25 mouse cellular contexts compared by ENCODE assay signal in genomic region chr14:118730631-118731030, GRCm38 (mm10). TPM values are rescaled to one million over a fixed set of nuclear protein-coding genes. Genes with fewer than 3 reads are reported as not detected.
A peak's percentile ranks its signal among the peaks of the same experiment; 100 is the strongest.
DNase-seq lines count a peak whose midpoint lies in the region; ATAC-seq lines count a peak whose summit lies in the region.
"Had no signal": no experiment of that assay in that cellular context is flagged by ENCODE, and none has a peak within 500 bp of the region (broad histone marks: within the 10 kb centered on the region; RNA-seq: fewer than 3 reads in every experiment).

No protein-coding gene starts in this region.

- H3K4me2 ChIP-seq in intestine, embryonic 16.5 days (ENCODE audit: low read depth, low read length), result no peak overlapping the region
- H3K4me2 ChIP-seq: embryonic facial prominence, embryonic 12.5 days; forebrain, embryonic 12.5 days had no signal

- no peak overlapping the region for H3K9ac ChIP-seq in intestine, embryonic 16.5 days (ENCODE audit: low read depth, low read length)
- H3K9ac ChIP-seq: embryonic facial prominence, embryonic 12.5 days; forebrain, embryonic 12.5 days had no signal

- H3K36me3 ChIP-seq in megakaryocyte, embryonic 14.5 days (replicated peaks; ENCODE audit: low read length), result no peaks in the 10 kb centered on the region
- no peaks in the 10 kb centered on the region for H3K36me3 ChIP-seq in intestine, embryonic 16.5 days (ENCODE audit: control insufficient read depth, insufficient read depth, low read length)
- H3K36me3 ChIP-seq: embryonic facial prominence, embryonic 10.5 days; embryonic facial prominence, embryonic 12.5 days; forebrain, embryonic 10.5 days; forebrain, embryonic 12.5 days had no signal

- intact Hi-C loops in heart, postnatal 36 days (cut with DNase I), result no loop called here

- 80% methylated on average over 5 of the region's 5 CpGs for WGBS in intestine, embryonic 16.5 days

- H3K4me1 ChIP-seq in megakaryocyte, embryonic 14.5 days, result peaks cover 23% of the 10 kb centered on the region
- H3K4me1 ChIP-seq in intestine, embryonic 16.5 days (ENCODE audit: control insufficient read depth, insufficient read depth, low read length), result no peaks in the 10 kb centered on the region
- H3K4me1 ChIP-seq: embryonic facial prominence, embryonic 12.5 days had no signal

- H3K27me3 ChIP-seq in megakaryocyte, embryonic 14.5 days (replicated peaks), result peaks cover 64% of the 10 kb centered on the region
- no peaks in the 10 kb centered on the region for H3K27me3 ChIP-seq in intestine, embryonic 16.5 days (replicated peaks; ENCODE audit: control insufficient read depth, insufficient read depth, low read length)
- H3K27me3 ChIP-seq: embryonic facial prominence, embryonic 12.5 days; forebrain, embryonic 12.5 days; Patski had no signal

- ATAC-seq in megakaryocyte, adult 5-6 weeks (ENCODE audit: poor library complexity, severe bottlenecking), result no peak
- peak; percentile 89 for ATAC-seq in common myeloid progenitor, adult 5-6 weeks (replicated peaks; ENCODE audit: low read depth, poor library complexity, severe bottlenecking)
- peak; percentile 41 for ATAC-seq in megakaryocyte-erythroid progenitor cell, adult 5-6 weeks (replicated peaks; ENCODE audit: low FRiP score, low TSS enrichment, poor library complexity, severe bottlenecking)
- ATAC-seq in intestine, embryonic 16.5 days, result no peak
- ATAC-seq in erythroblast, adult 5-6 weeks (replicated peaks; ENCODE audit: low FRiP score, poor library complexity, severe bottlenecking), result no peak
- ATAC-seq: activated CD4-positive, CD25-positive, alpha-beta regulatory T cell, adult 4 months; forebrain, embryonic 14.5 days; forebrain, embryonic 16.5 days; Patski had no signal

- H3K9me3 ChIP-seq in megakaryocyte, embryonic 14.5 days, result no peaks in the 10 kb centered on the region
- H3K9me3 ChIP-seq in intestine, embryonic 16.5 days (ENCODE audit: control insufficient read depth, low read length), result no peaks in the 10 kb centered on the region
- H3K9me3 ChIP-seq: embryonic facial prominence, embryonic 10.5 days; embryonic facial prominence, embryonic 12.5 days; forebrain, embryonic 10.5 days; forebrain, embryonic 12.5 days had no signal

- no peak overlapping the region for H3K27ac ChIP-seq in intestine, embryonic 16.5 days (ENCODE audit: low read length)
- H3K27ac ChIP-seq: embryonic facial prominence, embryonic 10.5 days; embryonic facial prominence, embryonic 12.5 days; forebrain, embryonic 10.5 days; forebrain, embryonic 12.5 days had no signal

- DNase-seq in heart, adult 11 months, result peak; percentile 35
- no peak for DNase-seq in heart, postnatal 36 days
- DNase-seq: adrenal gland, adult 8-10 months; adrenal gland, postnatal 36 days; cerebellum, adult 18-20 months; cerebellum, adult 8-10 months; cerebellum, adult 9-11 months; cerebellum, postnatal 14 days; cerebellum, postnatal 36 days had no signal

- H3K4me3 ChIP-seq in megakaryocyte, embryonic 14.5 days (replicated peaks), result peak overlapping the region; percentile 23
- H3K4me3 ChIP-seq in intestine, embryonic 16.5 days (ENCODE audit: low read length), result no peak overlapping the region
- H3K4me3 ChIP-seq: embryonic facial prominence, embryonic 10.5 days; embryonic facial prominence, embryonic 12.5 days; erythroblast, embryonic 14.5 days; forebrain, embryonic 10.5 days; forebrain, embryonic 12.5 days had no signal

RNA-seq across cellular contexts. Expression of gene Abcc4, which starts 24.6 kb away (rescaled TPM):
- 1 to 10 TPM; 9.0 to 9.1 TPM for total RNA-seq in heart, postnatal 36 days (2021)
- 1.7 and 1.8 TPM in 2 replicates for polyA plus RNA-seq in megakaryocyte, embryonic 14.5 days (2012; ENCODE audit: insufficient read depth, low replicate concordance)
- total RNA-seq in megakaryocyte, adult 5-6 weeks (2015), result 29.8 and 32.4 TPM in 2 replicates
- 24.6 and 28.5 TPM in 2 replicates for total RNA-seq in megakaryocyte, adult 5-6 weeks (2017)
- total RNA-seq in common myeloid progenitor, adult 5-6 weeks (2017), result 15.0 and 17.6 TPM in 2 replicates
- 20.5 and 25.4 TPM in 2 replicates for total RNA-seq in megakaryocyte-erythroid progenitor cell, adult 5-6 weeks (2014; fragmentation: Nextera tagmentation)
- 12.2 and 15.6 TPM in 2 replicates for total RNA-seq in megakaryocyte-erythroid progenitor cell, adult 5-6 weeks (2017)
- polyA plus RNA-seq in intestine, embryonic 16.5 days (2015; fragmentation: Nextera tagmentation; extraction: Ambion mirVana), result 1.8 and 2.0 TPM in 2 replicates
- 12.5 and 14.0 TPM in 2 replicates for total RNA-seq in erythroblast, adult 5-6 weeks (2015; ENCODE audit: low replicate concordance)
- total RNA-seq in erythroblast, adult 5-6 weeks (2017; ENCODE audit: low replicate concordance), result 10.1 and 12.8 TPM in 2 replicates

RNA-seq across cellular contexts. Expression of gene Cldn10, which starts 57.1 kb away (rescaled TPM):
- total RNA-seq in heart, postnatal 36 days (2021), result under 1 TPM; 0.35 to 0.56 TPM
- polyA plus RNA-seq in megakaryocyte, embryonic 14.5 days (2012; ENCODE audit: insufficient read depth, low replicate concordance), result not detected in 2 replicates
- total RNA-seq in megakaryocyte, adult 5-6 weeks (2015), result not detected in 2 replicates
- 0.29 TPM in 1 of 2 replicates, not detected in the other for total RNA-seq in megakaryocyte, adult 5-6 weeks (2017)
- 0.05 TPM in 1 of 2 replicates, not detected in the other for total RNA-seq in common myeloid progenitor, adult 5-6 weeks (2017)
- 1.1 and 1.6 TPM in 2 replicates for total RNA-seq in megakaryocyte-erythroid progenitor cell, adult 5-6 weeks (2014; fragmentation: Nextera tagmentation)
- total RNA-seq in megakaryocyte-erythroid progenitor cell, adult 5-6 weeks (2017), result 0.46 and 4.5 TPM in 2 replicates
- 21.1 and 23.1 TPM in 2 replicates for polyA plus RNA-seq in intestine, embryonic 16.5 days (2015; fragmentation: Nextera tagmentation; extraction: Ambion mirVana)
- 1.9 TPM in 1 of 2 replicates, not detected in the other for total RNA-seq in erythroblast, adult 5-6 weeks (2015; ENCODE audit: low replicate concordance)
- total RNA-seq in erythroblast, adult 5-6 weeks (2017; ENCODE audit: low replicate concordance), result 2.0 TPM in 1 of 2 replicates, not detected in the other
- polyA plus RNA-seq: C2C12; erythroblast, embryonic 14.5 days; Patski had no signal

Comparison
In these comparisons a context has a peak if more than half of its experiments do, and no peak if none do; other contexts are left out.
1. ATAC-seq: peak in common myeloid progenitor, adult 5-6 weeks (single experiment) and megakaryocyte-erythroid progenitor cell, adult 5-6 weeks (single experiment); none in megakaryocyte, adult 5-6 weeks (single experiment), intestine, embryonic 16.5 days (single experiment) and erythroblast, adult 5-6 weeks (single experiment).